Mouse (Mus musculus) liver, embryonic 14.5 days (tissue): ENCODE results near the gene Zfp536.

ENCODE experiments used
- CTCF ChIP-seq: IDR thresholded peaks from 2 replicates; pipeline ENCODE4 v1.5.1; 2016; ENCODE audit warnings: antibody characterized with exemption, low read depth, control low read depth
- EP300 ChIP-seq: IDR thresholded peaks from 2 replicates; pipeline ENCODE4 v1.6.1; 2016; ENCODE audit warnings: antibody characterized with exemption, low read depth

- no peak for TF ChIP-seq EP300
- TF ChIP-seq CTCF = no peak
Measured at GRCm38 (mm10) chr7:37553646-37554045, 219.8 kb downstream of the Zfp536 start.
